Mouse (Mus musculus) neutrophil, adult 5-6 weeks (primary cell): ENCODE results near the gene Gm7971. TPM values are rescaled to one million over a fixed set of nuclear protein-coding genes. Genes with fewer than 3 reads are reported as not detected.
"Not testable (repeated sequence)": the region's sequence is repeated elsewhere in the genome, so short reads cannot be mapped to it uniquely, and the experiment has no call there.

Source experiments
- ATAC-seq: fragments of 151-379, 151-347 bp; 2 replicates; pipeline ENCODE4 v1.8.0; 2017; ENCODE audit warnings: mild to moderate bottlenecking, moderate TSS enrichment; ENCODE audit not compliant: insufficient number of reproducible peaks, poor library complexity, low FRiP score, severe bottlenecking; ENCODE audit errors: extremely low read depth
- total RNA-seq: library from RNA; stranded (forward); fragments of 200-1000 nt; gene quantifications from 2 replicates; pipeline ENCODE4 v1.2.3, GENCODE M21; 2017

Gm7971 gene
- total RNA-seq: not detected in 2 replicates

DNA sequence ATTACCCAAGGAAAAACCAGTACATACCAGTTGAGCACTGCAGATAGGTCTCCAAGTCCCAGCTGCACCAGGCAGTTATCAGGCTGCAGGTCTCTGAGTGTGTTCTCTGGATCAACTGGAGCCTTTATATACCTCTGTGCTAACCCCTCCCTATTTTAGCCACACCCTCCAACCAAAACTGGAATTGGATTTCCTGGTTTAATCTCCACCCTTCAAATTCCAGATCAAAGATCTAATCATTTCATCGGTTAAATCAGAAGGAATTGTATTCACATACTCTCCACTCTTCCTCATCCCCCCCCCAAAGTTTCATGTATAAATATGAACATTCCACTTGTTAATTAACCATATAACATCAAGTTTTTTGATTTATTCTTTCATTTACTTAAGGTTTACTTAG, at the start of gene Gm7971:
Gene Gm7971 (minus strand): TSS at position 101 of the 400 bp plus-strand sequence.
- not testable (repeated sequence) for ATAC-seq

Other genes starting within 250 kb of the Gm7971 start
- not detected in 2 replicates for gene D5Ertd577e, start 138.1 kb downstream of the Gm7971 start, total RNA-seq
- gene Gm3286, start 84.1 kb downstream of the Gm7971 start, total RNA-seq: not detected in 2 replicates
- not detected in 2 replicates for gene Gm7978, start 141.3 kb upstream of the Gm7971 start, total RNA-seq
- not detected in 2 replicates for gene Gm7982, start 147.1 kb upstream of the Gm7971 start, total RNA-seq
- gene E330014E10Rik, start 181.1 kb upstream of the Gm7971 start, total RNA-seq: not detected in 2 replicates